Mouse (Mus musculus): Measurements from ENCODE around the gene Srrm2.

GRCm38 (mm10) chr17:23744651-23745050, 45.7 kb upstream of the Srrm2 start:
- TF ChIP-seq POLR2A (IDR thresholded peaks at IDR 0.05; ENCODE audit: control insufficient read depth, low read depth, low read length) = no peak
- no peak for TF ChIP-seq CTCF (IDR thresholded peaks at IDR 0.05; ENCODE audit: control insufficient read depth, insufficient read depth, insufficient replicate concordance, low read depth, low read length)
